Mouse (Mus musculus) limb, embryonic 11.5 days (tissue): ENCODE measurements around the gene Cdc42bpg. TPM values are rescaled to one million over a fixed set of nuclear protein-coding genes. Genes with fewer than 3 reads are reported as not detected.

Experiments
- ATAC-seq: fragments of 200-750 bp; cut with Nextera tagmentation; 2 replicates; pipeline ENCODE4 v1.8.0; 2017; ENCODE audit warnings: low read depth; ENCODE audit not compliant: insufficient number of reproducible peaks, low FRiP score, low TSS enrichment
- DNase-seq: peaks from one replicate; pipeline ENCODE4 v3.0.0-alpha.2; 2015; ENCODE audit warnings: low spot score
- H3K27ac ChIP-seq: fragments of 300-500 bp; sonication (generic); replicated peaks from 2 replicates; pipeline ENCODE4 v1.5.1; 2014; ENCODE audit warnings: low read depth, mild to moderate bottlenecking, low read length
- H3K27me3 ChIP-seq: fragments of 300-500 bp; sonication (generic); 2 replicates; pipeline ENCODE4 v1.6.1; 2014; ENCODE audit warnings: mild to moderate bottlenecking, low read length, mixed read lengths; ENCODE audit not compliant: control insufficient read depth, insufficient read depth
- H3K36me3 ChIP-seq: fragments of 300-500 bp; sonication (generic); 2 replicates; pipeline ENCODE4 v1.6.1; 2014; ENCODE audit warnings: mild to moderate bottlenecking, low read length, moderate library complexity, mixed read lengths; ENCODE audit not compliant: control insufficient read depth, insufficient read depth
- H3K4me1 ChIP-seq: fragments of 300-500 bp; sonication (generic); 2 replicates; pipeline ENCODE4 v1.6.1; 2014; ENCODE audit warnings: low read length, mixed read lengths; ENCODE audit not compliant: control insufficient read depth, insufficient read depth
- H3K4me2 ChIP-seq: fragments of 300-500 bp; sonication (generic); 2 replicates; pipeline ENCODE4 v1.6.1; 2014; ENCODE audit warnings: low read depth, mild to moderate bottlenecking, moderate library complexity; ENCODE audit not compliant: severe bottlenecking
- H3K4me3 ChIP-seq: fragments of 300-500 bp; sonication (generic); 2 replicates; pipeline ENCODE4 v1.5.1; 2014; ENCODE audit warnings: low read depth, low read length
- H3K9ac ChIP-seq: fragments of 300-500 bp; sonication (generic); 2 replicates; pipeline ENCODE4 v1.6.1; 2014; ENCODE audit warnings: mild to moderate bottlenecking, low read length
- H3K9me3 ChIP-seq: fragments of 300-500 bp; sonication (generic); 2 replicates; pipeline ENCODE4 v1.6.1; 2016; ENCODE audit warnings: low read length; ENCODE audit not compliant: control insufficient read depth
- WGBS: fragments of 180-500 bp; shearing (Covaris S2); extraction: QIAGEN DNeasy Blood & Tissue Kit; methylation state at CpG from one replicate; pipeline ENCODE4 v1.1.7; 2014; 5-methylcytosine and 5-hydroxymethylcytosine counted together
- polyA plus RNA-seq: library from polyadenylated mRNA; unstranded; fragments of >200 nt; fragmentation: Nextera tagmentation; extraction: Ambion mirVana; gene quantifications from 2 replicates; pipeline ENCODE4 v1.2.1, GENCODE M21; 2014

The Cdc42bpg gene
- polyA plus RNA-seq, 1 experiment from 2014 or later: 0.69 TPM

DNA sequence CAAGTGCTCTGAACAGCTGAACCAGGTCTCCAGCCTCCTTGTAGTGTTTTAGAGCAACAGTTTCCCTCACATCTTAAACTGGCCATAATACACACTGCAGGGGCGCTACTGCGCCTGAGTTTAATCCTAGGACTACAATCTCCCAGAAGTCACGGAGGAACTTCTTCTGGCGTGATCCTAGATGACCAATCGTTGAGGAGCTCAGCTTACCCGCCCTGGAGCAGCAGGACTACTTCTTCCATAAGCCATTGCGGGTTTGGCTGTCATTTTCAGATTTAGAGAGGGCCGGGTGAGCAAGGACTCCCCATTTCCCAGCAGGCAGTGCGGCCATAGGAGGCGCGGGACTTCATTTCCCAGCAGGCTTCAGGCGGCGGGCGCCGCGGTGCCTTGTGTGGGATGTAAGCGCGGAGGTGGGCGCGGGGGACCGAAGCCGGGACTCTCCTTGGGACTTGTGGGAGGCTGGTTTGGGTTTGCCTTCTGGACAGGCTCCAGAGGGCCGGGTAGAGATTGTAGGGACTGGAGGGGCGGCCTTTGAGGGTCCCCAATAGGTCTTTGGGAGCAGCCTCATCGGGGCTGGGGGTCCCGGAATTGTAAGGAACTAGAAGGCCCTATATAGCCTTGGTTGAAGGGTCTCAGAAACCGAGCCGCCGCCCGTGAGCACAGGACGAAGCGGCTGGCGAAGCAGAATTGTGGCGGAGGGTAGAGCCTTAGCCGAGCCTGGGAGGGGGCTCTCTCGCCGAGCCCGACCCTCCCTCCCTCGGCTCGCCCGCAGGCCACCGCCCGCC, 28.6 kb downstream of the Cdc42bpg start, which contains the start of gene Men1:
Men1 (plus strand) TSS at position 307 of the 785 bp plus-strand sequence.
- peak within 1 kb of the TSS; percentile 61 for H3K27ac ChIP-seq
- ATAC-seq (peak; percentile 90), DNase-seq (peak; percentile 94)
- peak within 1 kb of the TSS; percentile 77 for H3K9ac ChIP-seq
- under 1% methylated on average over 42 of the region's 43 CpGs for WGBS
- no peaks in the 10 kb centered on the region for H3K27me3 ChIP-seq
- peak within 1 kb of the TSS; percentile 88 for H3K4me2 ChIP-seq
- peaks cover 20% of the 10 kb centered on the region for H3K36me3 ChIP-seq
- peak within 1 kb of the TSS; percentile 88 for H3K4me3 ChIP-seq
- peaks cover 20% of the 10 kb centered on the region for H3K4me1 ChIP-seq
- no peaks in the 10 kb centered on the region for H3K9me3 ChIP-seq

DNA sequence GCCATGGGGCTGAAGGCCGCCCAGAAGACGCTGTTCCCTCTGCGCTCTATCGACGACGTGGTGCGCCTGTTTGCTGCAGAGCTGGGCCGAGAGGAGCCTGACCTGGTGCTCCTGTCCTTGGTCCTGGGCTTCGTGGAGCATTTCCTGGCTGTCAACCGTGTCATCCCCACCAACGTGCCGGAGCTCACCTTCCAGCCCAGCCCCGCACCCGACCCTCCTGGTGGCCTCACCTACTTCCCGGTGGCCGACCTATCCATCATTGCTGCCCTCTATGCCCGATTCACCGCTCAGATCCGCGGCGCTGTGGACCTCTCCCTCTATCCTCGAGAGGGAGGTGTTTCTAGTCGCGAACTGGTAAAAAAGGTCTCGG, 29.2 kb downstream of the Cdc42bpg start:
- Histone ChIP-seq H3K9me3 (no peaks in the 10 kb centered on the region), H3K4me3 (peak overlapping the region; percentile 88), H3K4me1 (peaks cover 25% of the 10 kb centered on the region), H3K4me2 (peak overlapping the region; percentile 88), H3K27ac (peak overlapping the region; percentile 45; the same call in 1 of the 2 replicates), H3K36me3 (peaks cover 22% of the 10 kb centered on the region), H3K27me3 (no peaks in the 10 kb centered on the region), H3K9ac (peak overlapping the region; percentile 77)
- ATAC-seq (no peak), DNase-seq (peak; percentile 38)
- WGBS: under 1% methylated on average over 25 of the region's 25 CpGs

DNA sequence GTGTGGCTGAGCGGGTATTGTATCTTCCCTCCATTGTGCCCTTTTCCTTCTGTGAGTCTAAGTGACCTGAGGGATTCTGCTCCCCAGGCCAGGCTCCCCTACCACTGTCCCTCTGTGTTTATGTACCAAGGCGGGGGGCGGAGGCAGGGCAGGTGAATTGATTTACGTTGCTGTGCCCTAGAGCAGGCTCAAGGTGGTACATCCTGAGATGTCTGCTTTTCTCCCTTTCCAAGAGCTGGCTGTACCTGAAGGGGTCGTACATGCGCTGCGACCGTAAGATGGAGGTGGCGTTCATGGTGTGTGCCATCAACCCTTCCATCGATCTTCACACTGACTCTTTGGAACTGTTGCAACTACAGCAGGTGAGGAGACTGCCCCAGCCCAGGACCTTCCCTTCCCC, 30.7 kb downstream of the Cdc42bpg start:
- Histone ChIP-seq H3K4me1 (peaks cover 26% of the 10 kb centered on the region), H3K9ac (no peak overlapping the region; the same call in 1 of the 2 replicates), H3K4me3 (no peak overlapping the region), H3K27ac (no peak overlapping the region), H3K36me3 (peaks cover 22% of the 10 kb centered on the region), H3K9me3 (no peaks in the 10 kb centered on the region), H3K27me3 (no peaks in the 10 kb centered on the region), H3K4me2 (peak overlapping the region; percentile 88; the same call in 1 of the 2 replicates)
- no peak for ATAC-seq
- 96% methylated on average over 10 of the region's 10 CpGs for WGBS
- DNase-seq: no peak

DNA sequence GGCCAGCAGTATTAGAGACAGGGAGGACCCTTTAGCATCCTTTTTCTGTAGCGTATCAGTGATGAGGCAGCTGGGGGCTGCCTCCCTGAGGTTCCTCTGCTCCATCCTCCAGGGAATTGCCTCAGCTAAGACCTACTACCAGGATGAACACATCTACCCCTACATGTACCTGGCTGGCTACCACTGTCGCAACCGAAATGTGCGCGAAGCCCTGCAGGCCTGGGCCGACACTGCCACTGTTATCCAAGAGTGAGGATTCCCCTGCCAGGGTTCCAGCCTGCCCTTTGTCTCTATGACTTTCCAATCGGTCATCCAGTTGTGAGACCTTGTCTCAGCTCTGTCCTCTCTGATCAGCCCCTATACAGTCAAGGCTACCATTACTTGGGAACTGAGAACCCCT, 31.9 kb downstream of the Cdc42bpg start:
- Histone ChIP-seq H3K36me3 (peaks cover 22% of the 10 kb centered on the region), H3K27me3 (no peaks in the 10 kb centered on the region), H3K4me3 (no peak overlapping the region), H3K27ac (no peak overlapping the region), H3K4me1 (peaks cover 26% of the 10 kb centered on the region), H3K9ac (no peak overlapping the region), H3K4me2 (no peak overlapping the region), H3K9me3 (no peaks in the 10 kb centered on the region)
- ATAC-seq (no peak), DNase-seq (no peak)
- WGBS: 95% methylated on average over 7 of the region's 7 CpGs

DNA sequence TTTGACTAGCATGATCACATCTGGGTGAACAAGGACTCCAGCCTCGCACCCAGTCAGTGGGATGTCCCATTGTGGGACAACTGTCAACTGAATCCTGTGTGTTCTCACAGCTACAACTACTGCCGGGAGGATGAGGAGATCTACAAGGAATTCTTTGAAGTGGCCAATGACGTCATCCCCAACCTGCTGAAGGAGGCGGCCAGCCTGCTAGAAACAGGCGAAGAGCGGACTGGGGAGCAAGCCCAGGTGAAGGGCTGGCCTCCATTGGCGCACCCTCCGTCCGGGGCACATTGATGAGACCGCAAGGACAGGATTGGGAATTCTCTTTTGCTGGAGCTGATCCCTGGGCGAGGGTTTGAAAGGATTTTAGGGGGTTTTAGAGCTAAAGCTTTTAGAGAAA, 32.5 kb downstream of the Cdc42bpg start:
- no peak overlapping the region for H3K4me3 ChIP-seq
- H3K9me3 ChIP-seq: no peaks in the 10 kb centered on the region
- H3K27me3 ChIP-seq: no peaks in the 10 kb centered on the region
- no peak overlapping the region for H3K9ac ChIP-seq
- WGBS: 94% methylated on average over 11 of the region's 11 CpGs
- no peak overlapping the region for H3K27ac ChIP-seq
- H3K4me1 ChIP-seq: peaks cover 26% of the 10 kb centered on the region
- H3K4me2 ChIP-seq: no peak overlapping the region
- peaks cover 23% of the 10 kb centered on the region for H3K36me3 ChIP-seq
- ATAC-seq (no peak), DNase-seq (no peak)

DNA sequence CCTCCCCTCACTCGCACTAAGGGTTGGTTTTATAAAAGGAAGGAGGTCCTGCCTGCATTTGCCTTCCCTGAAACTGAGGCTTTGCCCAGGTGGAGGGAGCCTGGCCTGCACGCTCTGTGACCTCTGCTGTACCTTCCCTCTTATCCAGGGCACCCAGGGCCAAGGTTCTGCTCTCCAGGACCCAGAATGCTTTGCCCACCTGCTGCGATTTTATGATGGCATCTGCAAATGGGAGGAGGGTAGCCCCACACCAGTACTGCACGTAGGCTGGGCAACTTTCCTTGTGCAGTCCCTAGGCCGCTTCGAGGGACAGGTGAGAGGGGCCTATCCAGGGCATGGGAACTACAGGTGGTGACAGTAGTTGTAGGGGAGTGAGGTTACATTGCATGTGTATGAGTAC, 32.9 kb downstream of the Cdc42bpg start:
- Histone ChIP-seq H3K36me3 (peaks cover 25% of the 10 kb centered on the region), H3K9ac (no peak overlapping the region), H3K4me2 (no peak overlapping the region), H3K27ac (no peak overlapping the region), H3K4me1 (peaks cover 21% of the 10 kb centered on the region), H3K4me3 (no peak overlapping the region), H3K27me3 (no peaks in the 10 kb centered on the region), H3K9me3 (no peaks in the 10 kb centered on the region)
- DNase-seq: no peak
- ATAC-seq: no peak
- WGBS: 94% methylated on average over 6 of the region's 6 CpGs

DNA sequence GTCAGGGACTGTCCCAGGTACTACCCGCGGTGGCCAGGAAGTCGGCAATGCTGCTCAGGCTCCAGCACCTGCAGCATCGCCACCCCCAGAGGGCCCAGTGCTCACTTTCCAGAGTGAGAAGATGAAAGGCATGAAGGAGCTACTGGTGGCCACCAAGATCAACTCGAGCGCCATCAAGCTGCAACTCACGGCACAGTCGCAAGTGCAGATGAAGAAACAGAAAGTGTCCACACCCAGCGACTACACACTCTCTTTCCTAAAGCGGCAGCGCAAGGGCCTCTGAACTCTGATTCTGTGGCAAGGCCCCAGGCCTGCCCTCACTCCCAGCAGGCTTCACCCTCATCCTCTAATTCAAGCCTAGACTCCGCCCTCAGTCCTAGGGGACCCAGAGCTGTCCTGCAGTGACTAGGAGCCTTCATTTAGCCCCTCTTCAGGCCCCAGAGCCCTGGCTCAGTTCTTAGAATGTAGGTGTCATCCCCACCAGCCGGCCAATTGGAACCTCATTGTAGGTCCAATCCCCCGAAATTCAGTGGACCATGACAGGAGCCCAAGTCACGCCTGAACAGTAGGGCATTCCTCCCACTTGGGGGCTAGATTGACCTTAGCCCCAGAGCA, 33.7 kb downstream of the Cdc42bpg start:
- ATAC-seq: no peak
- no peak overlapping the region for H3K27ac ChIP-seq
- H3K9ac ChIP-seq: no peak overlapping the region
- H3K4me2 ChIP-seq: no peak overlapping the region
- H3K36me3 ChIP-seq: peaks cover 25% of the 10 kb centered on the region
- peaks cover 19% of the 10 kb centered on the region for H3K4me1 ChIP-seq
- no peaks in the 10 kb centered on the region for H3K9me3 ChIP-seq
- WGBS: 71% methylated on average over 15 of the region's 15 CpGs
- no peak for DNase-seq
- no peaks in the 10 kb centered on the region for H3K27me3 ChIP-seq
- no peak overlapping the region for H3K4me3 ChIP-seq

DNA sequence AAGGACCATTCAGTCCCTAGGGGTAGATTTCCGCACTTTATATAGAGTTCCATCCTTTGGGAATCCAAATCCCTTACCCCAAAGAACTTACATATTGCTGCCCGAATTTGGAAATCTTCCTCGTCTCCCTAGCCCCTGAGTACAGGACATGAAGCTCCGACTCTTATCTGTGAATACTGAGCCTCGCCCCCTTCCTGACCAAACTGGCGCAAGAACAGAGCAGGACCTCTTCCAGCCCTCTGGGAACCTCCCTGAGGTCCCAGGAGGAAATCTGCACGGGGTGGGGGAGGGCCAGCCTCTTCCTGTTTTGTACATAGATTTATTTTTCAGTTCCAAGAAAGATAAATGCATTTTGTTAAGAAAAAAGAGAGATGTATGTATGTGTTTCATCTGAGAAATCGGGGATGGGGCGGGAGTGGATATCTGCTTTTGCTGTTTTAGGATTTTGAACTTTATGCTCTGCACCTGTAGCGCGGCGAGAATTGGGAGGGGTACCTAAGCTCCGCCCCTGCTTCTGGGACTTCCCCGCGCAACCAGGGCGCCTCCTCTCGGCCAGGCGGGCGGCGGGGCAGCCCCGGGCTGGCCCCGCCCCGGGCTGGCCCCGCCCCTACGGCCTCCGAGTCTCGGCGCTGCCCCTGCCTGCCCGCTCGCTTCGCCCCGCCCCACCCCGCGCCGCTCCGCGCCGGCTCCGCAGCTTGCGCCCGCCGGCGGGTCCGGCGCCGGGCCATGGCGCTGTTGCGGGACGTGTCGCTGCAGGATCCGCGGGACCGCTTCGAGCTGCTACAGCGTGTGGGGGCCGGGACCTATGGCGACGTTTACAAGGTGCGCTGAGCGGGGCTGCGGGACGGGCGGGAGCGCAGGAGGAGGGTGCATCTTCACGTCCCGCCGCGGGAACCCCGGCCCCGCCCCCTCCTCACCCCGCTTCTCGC, 34.5 kb downstream of the Cdc42bpg start, which contains the start of gene Map4k2:
Map4k2 (plus strand) TSS at position 612 of the 929 bp plus-strand sequence.
- ATAC-seq: peak; percentile 53; the same call in 1 of the 2 replicates
- H3K27ac ChIP-seq: no peak within 1 kb of the TSS
- 10% methylated on average over 55 of the region's 72 CpGs for WGBS
- H3K9me3 ChIP-seq: no peaks in the 10 kb centered on the region
- H3K4me1 ChIP-seq: peaks cover 19% of the 10 kb centered on the region
- H3K9ac ChIP-seq: peak within 1 kb of the TSS; percentile 73
- H3K4me2 ChIP-seq: peak within 1 kb of the TSS; percentile 96
- peak within 1 kb of the TSS; percentile 65 for H3K4me3 ChIP-seq
- peaks cover 25% of the 10 kb centered on the region for H3K36me3 ChIP-seq
- peak; percentile 83 for DNase-seq
- no peaks in the 10 kb centered on the region for H3K27me3 ChIP-seq
